Mouse (Mus musculus) splenic B cell, adult 2 months (primary cell): ENCODE results near the gene Tfap2a.

Experiments used
- DNase-seq: peaks from one replicate; pipeline ENCODE4 v3.0.0-alpha.2; 2011; ENCODE audit warnings: low read depth, low spot score
- H3K27me3 ChIP-seq: 2 replicates; pipeline ENCODE4 v1.6.1; 2012; ENCODE audit warnings: mild to moderate bottlenecking, low read length, moderate library complexity, mixed read lengths; ENCODE audit not compliant: control insufficient read depth, poor library complexity, insufficient read depth, severe bottlenecking
- H3K36me3 ChIP-seq: 2 replicates; pipeline ENCODE4 v1.6.1; 2012; ENCODE audit warnings: mild to moderate bottlenecking, low read length, moderate library complexity, mixed read lengths; ENCODE audit not compliant: control insufficient read depth, poor library complexity, insufficient read depth, severe bottlenecking

Gene Tfap2a

DNA sequence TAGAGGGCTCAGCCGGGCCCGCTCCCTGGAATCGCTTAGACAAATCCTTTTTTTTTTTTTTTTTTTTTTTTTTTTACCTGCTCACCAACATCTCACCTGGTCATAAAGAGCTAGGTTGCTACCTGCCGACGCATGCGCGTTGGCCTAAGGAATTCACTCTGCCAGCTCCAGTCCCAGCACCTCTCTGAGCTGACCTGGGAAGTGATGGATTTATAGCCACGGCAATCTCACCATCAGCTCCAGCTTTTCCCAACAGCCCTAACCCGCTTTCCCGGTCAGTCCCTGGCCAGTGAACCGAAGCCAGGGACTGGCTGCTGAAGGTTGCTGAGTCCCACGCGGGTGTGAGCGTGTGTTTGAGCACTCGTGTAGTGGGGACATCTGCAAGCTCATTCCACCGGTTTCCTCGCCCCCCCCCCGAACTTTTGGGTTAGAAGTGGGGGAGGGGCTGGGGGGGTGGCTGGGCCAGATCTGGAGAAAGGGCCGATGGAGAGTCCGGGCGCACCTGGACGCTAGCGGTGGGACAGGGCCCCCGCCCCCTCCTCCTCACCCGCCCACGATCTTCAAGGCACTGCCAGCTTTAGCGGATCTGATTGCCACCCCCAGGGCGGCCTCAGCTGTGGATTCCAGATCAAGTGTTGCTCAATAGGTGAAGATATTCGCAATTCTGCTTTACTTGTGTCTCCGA, at the start of gene Tfap2a:
TSS of gene Tfap2a (minus strand) at position 181 of the 685 bp plus-strand sequence.
- H3K36me3 ChIP-seq, result no peaks in the 10 kb centered on the region
- no peak for DNase-seq
- H3K27me3 ChIP-seq, result peaks cover 6% of the 10 kb centered on the region; the same call in 1 of the 2 replicates

- peak; percentile 4 for DNase-seq
- no peaks in the 10 kb centered on the region for H3K36me3 ChIP-seq
- no peaks in the 10 kb centered on the region for H3K27me3 ChIP-seq
Measured at GRCm38 (mm10) chr13:40784202-40784771, 46.1 kb upstream of the Tfap2a start.

GRCm38 (mm10) chr13:40757995-40758394, 19.8 kb upstream of the Tfap2a start:
- H3K27me3 ChIP-seq, result no peaks in the 10 kb centered on the region
- DNase-seq, result peak; percentile 6
- H3K36me3 ChIP-seq, result no peaks in the 10 kb centered on the region

DNA sequence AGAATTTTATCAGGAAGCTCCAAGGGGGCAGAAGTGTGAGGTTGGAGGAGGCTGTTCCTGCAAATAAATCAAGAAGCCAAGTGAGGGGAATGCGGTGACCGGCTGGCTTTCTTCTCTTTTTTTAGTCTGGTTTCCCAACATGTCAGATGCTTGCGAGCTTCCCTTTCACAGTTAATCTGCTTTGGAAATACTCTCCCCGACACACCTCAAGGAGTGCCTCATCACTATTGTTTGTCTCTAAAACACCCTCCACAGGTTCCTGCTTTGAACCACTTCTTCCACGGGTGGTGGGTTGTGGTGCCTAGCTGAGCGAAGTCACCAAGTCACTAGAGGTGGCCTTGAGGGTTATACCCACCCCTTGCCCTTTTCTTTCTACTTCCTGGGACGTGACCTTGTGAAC, 18.2 kb upstream of the Tfap2a start:
- no peaks in the 10 kb centered on the region for H3K36me3 ChIP-seq
- DNase-seq, result no peak
- H3K27me3 ChIP-seq, result no peaks in the 10 kb centered on the region

DNA sequence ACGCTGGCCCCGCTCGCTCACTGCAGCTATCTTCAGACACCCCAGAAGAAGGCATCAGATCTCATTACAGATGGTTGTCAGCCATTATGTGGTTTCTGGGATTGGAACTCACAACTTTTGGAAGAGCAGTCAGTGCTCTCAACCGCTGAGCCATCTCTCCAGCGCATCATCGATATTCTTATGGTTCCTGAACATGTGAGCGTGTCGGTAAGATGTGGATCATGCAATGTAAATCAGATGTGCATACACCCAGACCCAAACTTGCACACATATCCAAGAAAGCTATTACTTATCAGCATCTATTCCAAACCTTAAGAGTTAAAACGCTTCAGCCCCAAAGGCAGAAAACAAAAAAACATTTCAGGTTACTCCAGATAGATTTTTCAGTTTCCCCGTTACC, 15.9 kb upstream of the Tfap2a start:
- Histone ChIP-seq H3K27me3 (no peaks in the 10 kb centered on the region), H3K36me3 (no peaks in the 10 kb centered on the region)
- no peak for DNase-seq

DNA sequence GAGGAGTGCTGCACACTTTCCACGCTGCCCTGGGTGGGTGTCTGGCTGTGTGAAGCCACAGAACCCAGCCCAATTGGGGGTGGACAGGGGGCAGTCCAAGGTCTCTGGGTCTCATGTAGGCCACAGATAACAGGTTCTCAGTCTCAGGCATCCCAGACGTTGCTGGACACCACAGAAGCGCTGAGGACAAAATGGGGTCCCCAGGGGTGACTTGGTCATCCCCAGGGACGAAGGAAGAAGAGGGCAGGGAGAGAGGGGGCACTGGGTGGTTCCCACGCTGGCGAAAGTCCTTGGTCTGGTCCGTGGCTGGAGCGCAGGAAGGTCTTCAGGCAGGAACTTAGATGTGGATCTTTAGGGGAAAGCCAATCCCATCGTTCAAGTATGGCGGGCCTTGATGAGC, 13.7 kb upstream of the Tfap2a start:
- no peaks in the 10 kb centered on the region for H3K27me3 ChIP-seq
- DNase-seq, result no peak
- H3K36me3 ChIP-seq, result no peaks in the 10 kb centered on the region

DNA sequence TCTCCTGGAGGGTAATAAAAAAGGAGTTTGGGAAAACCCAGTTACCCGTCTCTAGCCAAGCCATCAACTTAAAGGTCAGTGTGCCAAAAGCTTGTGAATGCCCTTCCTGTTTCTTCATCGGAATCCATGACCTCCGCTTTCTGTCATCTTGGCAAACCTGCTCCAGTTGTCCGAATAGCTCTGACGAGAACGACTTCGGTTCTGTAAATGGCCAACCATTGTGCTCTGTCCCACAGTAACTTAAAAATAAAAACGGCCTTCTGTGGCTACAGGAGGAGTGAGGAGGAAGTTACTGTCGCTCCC, 11.4 kb upstream of the Tfap2a start:
- no peak for DNase-seq
- no peaks in the 10 kb centered on the region; the same call in 1 of the 2 replicates for H3K27me3 ChIP-seq
- H3K36me3 ChIP-seq, result no peaks in the 10 kb centered on the region

- Histone ChIP-seq H3K27me3 (no peaks in the 10 kb centered on the region; the same call in 1 of the 2 replicates), H3K36me3 (no peaks in the 10 kb centered on the region)
- DNase-seq, result no peak
Measured at GRCm38 (mm10) chr13:40748785-40749602, 10.8 kb upstream of the Tfap2a start.

GRCm38 (mm10) chr13:40744111-40744805, 6.1 kb upstream of the Tfap2a start:
- DNase-seq, result no peak
- Histone ChIP-seq H3K36me3 (no peaks in the 10 kb centered on the region), H3K27me3 (no peaks in the 10 kb centered on the region; the same call in none of the 2 replicates)

- H3K27me3 ChIP-seq, result peaks cover 4% of the 10 kb centered on the region
- no peak for DNase-seq
- H3K36me3 ChIP-seq, result no peaks in the 10 kb centered on the region
Measured at GRCm38 (mm10) chr13:40743221-40743620, 5.0 kb upstream of the Tfap2a start.

GRCm38 (mm10) chr13:40741841-40742550, 3.8 kb upstream of the Tfap2a start:
- Histone ChIP-seq H3K27me3 (peaks cover 4% of the 10 kb centered on the region), H3K36me3 (no peaks in the 10 kb centered on the region)
- no peak for DNase-seq

DNA sequence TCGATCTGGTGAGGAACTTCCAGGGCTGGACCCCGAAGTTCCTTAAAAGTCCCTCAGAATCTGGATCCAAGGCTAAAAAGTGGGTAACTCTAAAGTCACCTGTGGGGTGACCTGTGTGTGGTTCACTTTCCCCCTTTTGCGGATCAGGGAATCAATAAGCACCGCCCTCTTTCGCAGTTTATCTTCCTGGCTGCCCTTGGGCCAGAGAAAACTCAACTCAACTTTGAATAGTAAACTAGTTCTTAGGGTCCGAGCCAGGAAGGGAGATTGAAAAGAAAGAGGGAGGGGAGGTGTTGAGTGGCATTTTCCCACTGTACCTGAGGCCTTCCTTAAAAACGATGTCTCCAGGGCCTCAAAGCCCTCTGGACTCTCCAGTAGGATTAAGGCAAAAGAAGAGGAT, 3.3 kb upstream of the Tfap2a start:
- Histone ChIP-seq H3K36me3 (no peaks in the 10 kb centered on the region), H3K27me3 (peaks cover 4% of the 10 kb centered on the region)
- DNase-seq, result no peak

GRCm38 (mm10) chr13:40740727-40741360, 2.7 kb upstream of the Tfap2a start:
- DNase-seq, result no peak
- no peaks in the 10 kb centered on the region for H3K36me3 ChIP-seq
- H3K27me3 ChIP-seq, result peaks cover 4% of the 10 kb centered on the region

- Histone ChIP-seq H3K27me3 (peaks cover 4% of the 10 kb centered on the region; the same call in 1 of the 2 replicates), H3K36me3 (no peaks in the 10 kb centered on the region)
- DNase-seq, result no peak
Measured at GRCm38 (mm10) chr13:40739901-40740300, 1.7 kb upstream of the Tfap2a start.
